Mouse (Mus musculus): ENCODE data around the gene Smc3. TPM values are rescaled to one million over a fixed set of nuclear protein-coding genes. Genes with fewer than 3 reads are reported as not detected.

Gene Smc3
- total and polyA plus RNA-seq, 3 experiments = 45.7 to 76.3 (median 56.0) TPM

- TF ChIP-seq SIN3A (IDR thresholded peaks at IDR 0.05; ENCODE audit: low read length) = peak; percentile 77
Measured at GRCm38 (mm10) chr19:53599757-53600539, at the start of gene Smc3 (continued).

GRCm38 (mm10) chr19:53550972-53551371 lies 49.2 kb upstream of the Smc3 start:
- H3K4me3 ChIP-seq (replicated peaks in 1 of 3; ENCODE audit: low read depth in 2 of 3, low read length in 2 of 3, poor library complexity in 1 of 3) = no peak overlapping the region
- in situ Hi-C loops (cut with MboI; ENCODE audit: low pct_ligation_motif_present, low pct_unique_long_range_greater_than_20kb, low sequenced_read_pairs) = no loop called here
- H3K27ac ChIP-seq (ENCODE audit: insufficient read depth, low read depth) = no peak overlapping the region
- no peak overlapping the region for H3K4me2 ChIP-seq (ENCODE audit: insufficient read depth, low read depth, poor library complexity, severe bottlenecking)
- no peaks in the 10 kb centered on the region for H3K36me3 ChIP-seq (replicated peaks in 1 of 2; ENCODE audit: control insufficient read depth in 1 of 2, insufficient read depth in 1 of 2, low read length in 1 of 2)
- peaks cover 8 to 25% of the 10 kb centered on the region in 2 experiments for H3K4me1 ChIP-seq (ENCODE audit: control insufficient read depth in 1 of 2, insufficient read depth in 2 of 2)
- TF ChIP-seq ETS1 (conservative IDR thresholded peaks at IDR 0.05; ENCODE audit: low read depth, low read length) (no peak), JUN (IDR thresholded peaks at IDR 0.05; ENCODE audit: insufficient read depth, low read depth, low read length) (no peak), KAT2A (IDR thresholded peaks at IDR 0.05; ENCODE audit: insufficient replicate concordance, low read length) (no peak), NRF1 (IDR thresholded peaks at IDR 0.05; ENCODE audit: low read depth, low read length) (no peak), MEF2A (IDR thresholded peaks at IDR 0.05; ENCODE audit: borderline replicate concordance, low read depth, low read length) (no peak), MAX (IDR thresholded peaks at IDR 0.05; ENCODE audit: low read length) (no peak), TBP (conservative IDR thresholded peaks at IDR 0.05; ENCODE audit: low read depth, low read length) (no peak), MAFK (IDR thresholded peaks at IDR 0.05; ENCODE audit: insufficient replicate concordance, low read length) (no peak), NELFE (IDR thresholded peaks at IDR 0.05; ENCODE audit: low read depth, low read length) (no peak), ZKSCAN1 (IDR thresholded peaks at IDR 0.05; ENCODE audit: borderline replicate concordance, low read depth, low read length) (no peak), HCFC1 (IDR thresholded peaks at IDR 0.05; ENCODE audit: low read depth, low read length) (no peak), UBTF (IDR thresholded peaks at IDR 0.05; ENCODE audit: low read depth, low read length) (no peak), PAX5 (IDR thresholded peaks at IDR 0.05; ENCODE audit: low read length) (no peak), SIN3A (IDR thresholded peaks at IDR 0.05; ENCODE audit: low read length) (no peak)
- no peak for DNase-seq (ENCODE audit: extremely low read depth)
- no peak overlapping the region for H3K9ac ChIP-seq (ENCODE audit: insufficient read depth, low read depth)
- H3K9me3 ChIP-seq (replicated peaks; ENCODE audit: low read length) = no peaks in the 10 kb centered on the region
- dilution Hi-C loops (cut with MboI; ENCODE audit: extremely low pct_ligation_motif_present, extremely low pct_unique_long_range_greater_than_20kb, low sequenced_read_pairs) = no loop called here
- no peaks in the 10 kb centered on the region for H3K27me3 ChIP-seq (replicated peaks)
- H3K79me2 ChIP-seq (replicated peaks; ENCODE audit: control insufficient read depth, extremely low read depth, insufficient read depth, poor library complexity, severe bottlenecking) = no peaks in the 10 kb centered on the region

GRCm38 (mm10) chr19:53552216-53552786 lies 47.9 kb upstream of the Smc3 start:
- H3K4me3 ChIP-seq (replicated peaks in 1 of 3; ENCODE audit: low read depth in 2 of 3, low read length in 2 of 3, poor library complexity in 1 of 3) = no peak overlapping the region
- TF ChIP-seq HCFC1 (IDR thresholded peaks at IDR 0.05; ENCODE audit: low read depth, low read length) = no peak
- TF ChIP-seq POLR2AphosphoS2 (IDR thresholded peaks at IDR 0.05; ENCODE audit: low read depth, low read length) = no peak
- no peak for TF ChIP-seq ZNF384 (IDR thresholded peaks at IDR 0.05; ENCODE audit: low read depth, low read length)
- no peak for TF ChIP-seq SMC3 (IDR thresholded peaks at IDR 0.05; ENCODE audit: low read depth, low read length)
- no peak for TF ChIP-seq NELFE (IDR thresholded peaks at IDR 0.05; ENCODE audit: low read depth, low read length)
- TF ChIP-seq MAZ (IDR thresholded peaks at IDR 0.05; ENCODE audit: low read depth, low read length) = no peak
- no peak for TF ChIP-seq ZMIZ1 (IDR thresholded peaks at IDR 0.05; ENCODE audit: low read depth, low read length)
- TF ChIP-seq ZKSCAN1 (IDR thresholded peaks at IDR 0.05; ENCODE audit: borderline replicate concordance, low read depth, low read length) = no peak
- TF ChIP-seq TCF12 (IDR thresholded peaks at IDR 0.05; ENCODE audit: low read depth, low read length) = no peak
- no peak for TF ChIP-seq ZC3H11A (IDR thresholded peaks at IDR 0.05; ENCODE audit: low read depth, low read length)
- TF ChIP-seq JUN (IDR thresholded peaks at IDR 0.05; ENCODE audit: insufficient read depth, low read depth, low read length) = no peak
- TF ChIP-seq UBTF (IDR thresholded peaks at IDR 0.05; ENCODE audit: low read depth, low read length) = no peak
- no peak for TF ChIP-seq MEF2A (IDR thresholded peaks at IDR 0.05; ENCODE audit: borderline replicate concordance, low read depth, low read length)
- TF ChIP-seq CHD1 (IDR thresholded peaks at IDR 0.05; ENCODE audit: low read depth, low read length) = no peak
- no peaks in the 10 kb centered on the region for H3K79me2 ChIP-seq (replicated peaks; ENCODE audit: control insufficient read depth, extremely low read depth, insufficient read depth, poor library complexity, severe bottlenecking)
- H3K9me3 ChIP-seq (replicated peaks; ENCODE audit: low read length) = no peaks in the 10 kb centered on the region
- no peak overlapping the region for H3K4me2 ChIP-seq (ENCODE audit: insufficient read depth, low read depth, poor library complexity, severe bottlenecking)
- dilution Hi-C loops (cut with MboI; ENCODE audit: extremely low pct_ligation_motif_present, extremely low pct_unique_long_range_greater_than_20kb, low sequenced_read_pairs) (no loop called here), in situ Hi-C loops (cut with MboI; ENCODE audit: low pct_ligation_motif_present, low pct_unique_long_range_greater_than_20kb, low sequenced_read_pairs) (no loop called here)
- H3K27me3 ChIP-seq (replicated peaks) = no peaks in the 10 kb centered on the region
- H3K4me1 ChIP-seq (ENCODE audit: control insufficient read depth in 1 of 2, insufficient read depth in 2 of 2) = peaks cover 8 to 26% of the 10 kb centered on the region in 2 experiments
- no peaks in the 10 kb centered on the region for H3K36me3 ChIP-seq (replicated peaks in 1 of 2; ENCODE audit: control insufficient read depth in 1 of 2, insufficient read depth in 1 of 2, low read length in 1 of 2)
- no peak for DNase-seq (ENCODE audit: extremely low read depth)
- no peak overlapping the region for H3K27ac ChIP-seq (ENCODE audit: insufficient read depth, low read depth)
- no peak overlapping the region for H3K9ac ChIP-seq (ENCODE audit: insufficient read depth, low read depth)

All from CH12.LX (cell line).